Mouse (Mus musculus) C2C12 (cell line): ENCODE data around the gene Ugt1a5. TPM values are rescaled to one million over a fixed set of nuclear protein-coding genes. Genes with fewer than 3 reads are reported as not detected.

Experiments used
- H3K27me3 ChIP-seq: one replicate; pipeline ENCODE4 v1.6.1; 2011; ENCODE audit not compliant: control insufficient read depth, insufficient read depth, insufficient read length
- H3K36me3 ChIP-seq: one replicate; pipeline ENCODE4 v1.6.1; 2011; ENCODE audit not compliant: control insufficient read depth, insufficient read depth
- H3K4me3 ChIP-seq: one replicate; pipeline ENCODE4 v1.5.1; 2011; ENCODE audit warnings: mild to moderate bottlenecking, control low read depth; ENCODE audit not compliant: poor library complexity, insufficient read depth, severe bottlenecking
- H3K79me2 ChIP-seq: one replicate; pipeline ENCODE4 v1.6.1; 2011; ENCODE audit not compliant: control insufficient read depth, insufficient read depth
- H3K79me3 ChIP-seq: one replicate; pipeline ENCODE4 v1.6.1; 2011; ENCODE audit warnings: low read depth, control low read depth
- H3ac ChIP-seq: one replicate; pipeline ENCODE3; 2011; ENCODE audit warnings: low read depth; ENCODE audit not compliant: control insufficient read depth, insufficient read length
- CEBPB ChIP-seq: IDR thresholded peaks from one replicate; pipeline ENCODE4 v1.6.1; 2011; ENCODE audit warnings: low read depth, mild to moderate bottlenecking, control low read depth, moderate library complexity
- CTCF ChIP-seq: IDR thresholded peaks from one replicate; pipeline ENCODE4 v1.5.1; 2011; ENCODE audit not compliant: control insufficient read depth, insufficient read depth, insufficient read length
- FOSL1 ChIP-seq: IDR thresholded peaks from one replicate; pipeline ENCODE4 v1.8.0; 2011; ENCODE audit warnings: mild to moderate bottlenecking, low read length; ENCODE audit not compliant: poor library complexity, insufficient read depth, severe bottlenecking
- MAX ChIP-seq: IDR thresholded peaks from one replicate; pipeline ENCODE4 v1.6.1; 2011; ENCODE audit warnings: mild to moderate bottlenecking, control low read depth
- MYOD1 ChIP-seq: IDR thresholded peaks from one replicate; pipeline ENCODE4 v1.6.1; 2011; ENCODE audit warnings: low read depth; ENCODE audit not compliant: control insufficient read depth, insufficient read length
- MYOG ChIP-seq: IDR thresholded peaks from one replicate; pipeline ENCODE4 v1.6.1; 2011; ENCODE audit not compliant: control insufficient read depth, insufficient read length; ENCODE audit errors: extremely low read depth
- USF1 ChIP-seq: IDR thresholded peaks from one replicate; pipeline ENCODE4 v1.6.1; 2011; ENCODE audit warnings: low read depth, mild to moderate bottlenecking, control low read depth, moderate library complexity
- polyA plus RNA-seq: library from polyadenylated mRNA; unstranded; fragments of >200 nt; fragmentation: generic; extraction: Trizol; gene quantifications from one replicate; pipeline ENCODE4 v1.2.1, GENCODE M21; 2012; ENCODE audit warnings: missing spikeins

Gene Ugt1a5
- polyA plus RNA-seq, 1 experiment = not detected

DNA sequence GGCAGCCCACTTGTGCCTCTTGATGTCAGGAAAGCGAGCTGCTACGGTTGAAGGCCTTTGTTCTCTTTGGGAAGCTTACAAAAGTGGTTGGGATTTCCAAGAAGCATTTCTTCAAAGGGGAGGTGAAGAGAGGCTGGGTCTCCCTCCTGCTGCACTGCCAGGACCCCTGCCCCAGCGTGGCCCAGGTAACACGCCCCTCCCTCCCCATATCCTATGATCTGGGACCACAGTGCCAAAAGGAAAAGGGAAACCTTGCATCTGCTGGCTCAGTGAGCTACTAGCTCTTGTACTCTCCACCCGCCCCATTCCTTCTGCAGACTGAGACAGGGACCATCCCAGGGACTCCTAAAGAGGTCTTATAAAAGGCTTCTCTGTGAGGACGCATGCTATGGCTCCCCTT is 91.9 kb downstream of the Ugt1a5 start:
- no peak for TF ChIP-seq MAX
- no peaks in the 10 kb centered on the region for H3K27me3 ChIP-seq
- H3K79me3 ChIP-seq = peaks cover 2% of the 10 kb centered on the region
- peaks cover 8% of the 10 kb centered on the region for H3K79me2 ChIP-seq
- peaks cover 17% of the 10 kb centered on the region for H3K36me3 ChIP-seq
- no peak overlapping the region for H3K4me3 ChIP-seq
- no peak overlapping the region for H3ac ChIP-seq

DNA sequence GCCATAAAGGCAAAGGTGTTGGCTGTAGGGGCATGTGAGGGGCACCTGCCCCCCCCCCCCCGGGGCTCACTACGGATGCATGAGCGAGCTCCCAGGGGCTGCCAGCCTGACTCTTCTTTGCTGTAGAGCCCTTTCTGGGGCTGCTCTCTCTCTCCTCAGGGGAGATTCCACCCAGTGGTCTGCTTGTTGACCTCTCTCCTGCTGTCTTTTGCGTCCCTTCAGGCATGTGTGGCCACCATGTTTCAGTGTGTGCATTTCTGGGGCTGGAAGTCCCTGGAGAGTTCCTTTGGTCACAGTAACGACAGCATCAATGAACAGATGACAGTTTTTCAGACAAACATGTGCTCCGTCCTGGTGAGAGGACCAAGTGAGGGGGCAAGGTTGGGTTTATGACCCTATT is 92.5 kb downstream of the Ugt1a5 start:
- TF ChIP-seq MAX (no peak), CEBPB (no peak), CTCF (no peak), MYOD1 (no peak), USF1 (no peak), FOSL1 (no peak), MYOG (no peak)
- H3K27me3 ChIP-seq = no peaks in the 10 kb centered on the region
- no peak overlapping the region for H3K4me3 ChIP-seq
- no peak overlapping the region for H3ac ChIP-seq
- peaks cover 14% of the 10 kb centered on the region for H3K79me2 ChIP-seq
- H3K79me3 ChIP-seq = peaks cover 2% of the 10 kb centered on the region
- H3K36me3 ChIP-seq = peaks cover 24% of the 10 kb centered on the region

DNA sequence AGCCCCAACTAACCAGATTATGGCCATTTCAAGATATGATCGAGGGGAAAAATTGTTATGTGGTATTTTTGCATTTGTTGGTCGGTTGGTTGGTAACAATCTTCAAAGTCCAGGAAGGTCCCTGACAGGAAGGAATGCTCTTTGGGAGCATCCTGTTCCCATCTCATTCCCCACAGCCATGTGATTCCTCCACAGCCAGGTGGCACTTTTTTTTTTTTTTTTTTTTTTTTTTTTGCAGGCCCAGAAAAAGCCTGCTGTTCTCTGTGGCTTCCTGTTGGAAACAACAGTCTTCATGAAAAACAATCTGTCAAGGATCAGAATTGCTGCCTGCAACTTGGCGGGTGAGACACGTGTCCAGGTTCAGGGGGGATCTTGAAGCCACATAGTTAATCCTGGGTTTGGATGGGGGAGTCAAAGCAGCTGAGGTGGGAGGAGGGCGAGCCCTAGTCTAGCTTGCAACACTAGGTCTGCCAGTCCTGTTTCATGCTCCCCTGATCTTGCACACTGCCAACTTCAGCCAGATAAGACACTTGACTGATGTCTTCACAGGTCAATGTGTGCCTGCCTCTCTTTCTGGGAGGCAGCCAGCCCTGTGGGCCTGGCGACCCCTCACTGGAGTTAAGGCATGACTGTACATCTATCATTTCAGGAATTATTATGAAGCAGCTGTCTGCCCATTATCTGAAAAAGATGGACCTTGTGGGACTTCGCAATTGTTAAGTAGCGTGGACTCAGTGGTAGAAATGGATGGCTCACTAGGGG is 93.2 kb downstream of the Ugt1a5 start:
- H3K79me2 ChIP-seq = peaks cover 20% of the 10 kb centered on the region
- H3K79me3 ChIP-seq = peaks cover 2% of the 10 kb centered on the region
- H3K36me3 ChIP-seq = peaks cover 31% of the 10 kb centered on the region
- no peak overlapping the region for H3K4me3 ChIP-seq
- no peaks in the 10 kb centered on the region for H3K27me3 ChIP-seq
- TF ChIP-seq MAX = no peak
- no peak overlapping the region for H3ac ChIP-seq

DNA sequence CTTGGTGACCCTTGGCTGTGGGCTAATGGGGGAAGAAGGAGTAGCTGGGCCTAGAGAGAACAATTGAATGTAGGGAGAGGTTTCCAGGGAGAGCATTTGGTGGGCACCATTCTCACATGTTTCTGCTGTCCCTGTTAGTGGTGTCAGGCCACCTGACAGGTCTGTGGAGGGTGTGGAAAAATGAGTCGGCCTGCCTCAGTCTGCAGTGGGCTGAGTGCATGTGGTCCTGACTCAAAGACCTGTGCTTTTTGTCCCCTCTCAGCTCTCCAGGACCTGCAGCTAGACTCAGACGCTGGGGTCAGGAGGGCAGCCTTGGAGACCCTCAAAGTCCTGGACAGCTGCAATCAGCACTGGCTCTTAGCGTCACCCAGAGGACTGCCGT is 93.8 kb downstream of the Ugt1a5 start:
- Histone ChIP-seq H3ac (no peak overlapping the region), H3K27me3 (no peaks in the 10 kb centered on the region), H3K79me2 (peaks cover 26% of the 10 kb centered on the region), H3K36me3 (peaks cover 37% of the 10 kb centered on the region), H3K79me3 (peaks cover 2% of the 10 kb centered on the region), H3K4me3 (no peak overlapping the region)
- TF ChIP-seq FOSL1 (no peak), MYOG (no peak), CEBPB (no peak), MAX (no peak), MYOD1 (no peak), USF1 (no peak), CTCF (no peak)

DNA sequence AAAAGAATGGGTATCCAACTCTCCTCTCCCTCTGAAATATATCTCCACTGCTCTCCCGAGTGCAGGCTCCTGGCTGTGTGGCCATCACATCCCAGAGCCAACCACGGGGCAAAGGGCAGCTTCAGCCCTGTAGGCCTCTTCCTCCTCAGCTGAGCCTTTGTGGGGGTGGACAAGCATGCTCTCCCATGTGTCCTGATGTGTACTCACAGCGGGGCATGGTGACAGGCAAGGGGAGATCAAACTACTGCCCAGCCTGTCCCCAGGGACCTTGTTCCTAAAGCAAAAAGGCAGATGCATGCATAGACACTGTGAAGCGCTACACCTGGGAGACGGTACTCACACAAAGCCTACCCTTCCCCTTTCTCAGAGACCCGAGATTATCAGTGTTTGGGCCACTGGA is 94.3 kb downstream of the Ugt1a5 start:
- no peak for TF ChIP-seq USF1
- TF ChIP-seq MYOG = no peak
- no peak for TF ChIP-seq CTCF
- TF ChIP-seq FOSL1 = no peak
- H3K79me2 ChIP-seq = peaks cover 31% of the 10 kb centered on the region
- H3K4me3 ChIP-seq = no peak overlapping the region
- no peak overlapping the region for H3ac ChIP-seq
- peaks cover 42% of the 10 kb centered on the region for H3K36me3 ChIP-seq
- no peaks in the 10 kb centered on the region for H3K27me3 ChIP-seq
- peaks cover 2% of the 10 kb centered on the region for H3K79me3 ChIP-seq

DNA sequence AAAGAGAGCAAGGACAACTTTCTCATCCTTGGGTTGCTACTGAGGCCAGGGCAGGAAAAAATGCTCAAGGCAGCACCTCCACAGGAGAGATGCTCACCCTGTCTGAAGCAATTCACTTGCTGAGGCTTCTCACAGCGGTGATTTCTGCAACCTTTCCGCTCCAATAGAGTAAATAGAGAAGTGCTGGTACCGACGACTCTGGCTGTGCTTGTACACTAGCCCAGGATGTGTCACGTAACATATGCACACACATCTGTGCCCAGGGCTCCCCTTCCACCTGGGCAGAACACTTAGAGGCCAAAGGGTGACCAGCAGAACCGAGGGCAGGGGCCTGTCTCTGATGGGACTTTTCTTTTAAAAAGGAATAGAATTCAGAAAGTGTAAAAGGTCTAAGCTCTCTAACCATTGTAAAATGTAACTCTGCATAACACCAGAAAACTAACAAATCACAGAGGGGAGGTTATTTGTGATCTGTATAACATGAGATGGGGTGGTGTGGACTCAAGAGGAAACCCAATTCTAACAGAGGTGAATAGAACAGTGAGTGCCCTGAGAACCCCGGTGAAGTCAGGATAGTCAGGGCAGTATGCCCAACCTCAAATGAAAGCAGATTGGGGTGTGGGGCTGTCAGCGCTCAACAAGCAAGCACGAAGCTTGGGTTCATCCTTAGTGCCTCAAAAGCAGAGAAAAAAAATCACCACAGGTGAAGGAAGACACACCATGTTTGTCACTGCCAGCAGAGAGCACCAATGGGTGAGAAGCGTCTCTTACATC is 95.0 kb downstream of the Ugt1a5 start:
- Histone ChIP-seq H3K79me3 (peaks cover 2% of the 10 kb centered on the region), H3K27me3 (no peaks in the 10 kb centered on the region), H3ac (no peak overlapping the region), H3K36me3 (peaks cover 48% of the 10 kb centered on the region), H3K79me2 (peaks cover 38% of the 10 kb centered on the region), H3K4me3 (no peak overlapping the region)
- TF ChIP-seq FOSL1 = no peak
- no peak for TF ChIP-seq CEBPB
- TF ChIP-seq USF1 = no peak
